In genomic region chr2:148149426-148149825, GRCm38 (mm10) we compare ENCODE assay signal across 13 mouse cellular contexts.
DNase-seq lines count a peak whose midpoint lies in the region.
"Had no signal": no experiment of that assay in that cellular context is flagged by ENCODE, and none has a peak within 500 bp of the region (broad histone marks: within the 10 kb centered on the region; RNA-seq: fewer than 3 reads in every experiment).

No protein-coding gene starts in this region.

- no peak overlapping the region for H3K27ac ChIP-seq in heart, embryonic 10.5 days
- peak overlapping the region; percentile 65 for H3K27ac ChIP-seq in brown adipose tissue, adult 24 weeks (replicated peaks; ENCODE audit: low read depth, low read length)
- H3K27ac ChIP-seq: embryonic facial prominence, embryonic 15.5 days; hindbrain, embryonic 13.5 days; lung, embryonic 15.5 days; neural tube, embryonic 15.5 days had no signal

- H3K36me3 ChIP-seq in heart, embryonic 10.5 days = no peaks in the 10 kb centered on the region
- H3K36me3 ChIP-seq: embryonic facial prominence, embryonic 15.5 days; hindbrain, embryonic 13.5 days; lung, embryonic 15.5 days; neural tube, embryonic 15.5 days had no signal

- H3K9me3 ChIP-seq in heart, embryonic 10.5 days = no peaks in the 10 kb centered on the region
- H3K9me3 ChIP-seq: embryonic facial prominence, embryonic 15.5 days; hindbrain, embryonic 13.5 days; lung, embryonic 15.5 days; neural tube, embryonic 15.5 days had no signal

- H3K27me3 ChIP-seq in heart, embryonic 10.5 days (ENCODE audit: insufficient read depth, poor library complexity, severe bottlenecking) = no peaks in the 10 kb centered on the region
- H3K27me3 ChIP-seq: embryonic facial prominence, embryonic 15.5 days; hindbrain, embryonic 13.5 days; lung, embryonic 15.5 days; neural tube, embryonic 15.5 days had no signal

- H3K4me1 ChIP-seq in heart, embryonic 10.5 days = no peaks in the 10 kb centered on the region
- H3K4me1 ChIP-seq in brown adipose tissue, adult 24 weeks (ENCODE audit: control insufficient read depth, insufficient read depth, insufficient read length, low read length) = peaks cover 3% of the 10 kb centered on the region; the same call in 1 of the 2 replicates
- H3K4me1 ChIP-seq: embryonic facial prominence, embryonic 15.5 days; hindbrain, embryonic 13.5 days; lung, embryonic 15.5 days; neural tube, embryonic 15.5 days had no signal

- 79% methylated on average over 1 of the region's 1 CpGs for WGBS in heart, embryonic 10.5 days

- DNase-seq in heart, adult 18-20 months = peak; percentile 44 to 81
- no peak for DNase-seq in heart, embryonic 10.5 days (ENCODE audit: low spot score)
- DNase-seq in heart, adult 9 months (ENCODE audit: low spot score in 2 of 2) = peak; percentile 70 to 87
- peak; percentile 45 to 75 for DNase-seq in kidney, postnatal 36 days
- no peak for DNase-seq in urinary bladder, postnatal 10 days (ENCODE audit: low spot score)
- DNase-seq in right cerebral cortex, adult 18-20 months = no peak
- DNase-seq: cerebellum, adult 9-10 months; thymus, adult 2 months had no signal

- no peak overlapping the region for H3K4me3 ChIP-seq in heart, embryonic 10.5 days
- no peak overlapping the region for H3K4me3 ChIP-seq in brown adipose tissue, adult 24 weeks (ENCODE audit: insufficient read depth, low read depth, low read length)
- H3K4me3 ChIP-seq: embryonic facial prominence, embryonic 15.5 days; hindbrain, embryonic 13.5 days; lung, embryonic 15.5 days; neural tube, embryonic 15.5 days had no signal

Comparison
In these comparisons a context has a peak if more than half of its experiments do, and no peak if none do; other contexts are left out.
1. DNase-seq: peak in heart, adult 18-20 months (2 of 2), heart, adult 9 months (2 of 2) and kidney, postnatal 36 days (2 of 2); none in heart, embryonic 10.5 days (single experiment), urinary bladder, postnatal 10 days (single experiment) and right cerebral cortex, adult 18-20 months (single experiment).